Mouse (Mus musculus): ENCODE data around the gene Rtn2. TPM values are rescaled to one million over a fixed set of nuclear protein-coding genes. Genes with fewer than 3 reads are reported as not detected.
A peak's percentile ranks its signal among the peaks of the same experiment; 100 is the strongest.

Gene Rtn2
- polyA plus RNA-seq, 1 experiment from 2014 or later, result 127 TPM

GRCm38 (mm10) chr7:19343210-19343808, 60.9 kb downstream of the Rtn2 start:
- under 1% methylated on average over 11 of the region's 11 CpGs for WGBS
- ATAC-seq (replicated peaks), result no peak
- H3K4me2 ChIP-seq (replicated peaks), result no peak overlapping the region; the same call in 1 of the 2 replicates

GRCm38 (mm10) chr7:19344237-19344847, 61.9 kb downstream of the Rtn2 start, which contains the start of gene Ercc1:
Gene Ercc1 (plus strand): TSS chr7:19344778.
- 27% methylated on average over 12 of the region's 12 CpGs for WGBS
- Histone ChIP-seq H3K4me2 (replicated peaks) (peak within 1 kb of the TSS; percentile 82), H3K4me3 (peak within 1 kb of the TSS; percentile 60), H3K36me3 (peaks cover 12% of the 10 kb centered on the region), H3K27ac (replicated peaks) (peak within 1 kb of the TSS; percentile 87), H3K9ac (replicated peaks) (peak within 1 kb of the TSS; percentile 65), H3K27me3 (0 out of 2 replicates have a peak, but pooled peaks cover 8% of the 10 kb centered on the region), H3K4me1 (peaks cover 36% of the 10 kb centered on the region), H3K9me3 (no peaks in the 10 kb centered on the region)
- ATAC-seq (replicated peaks), result peak; percentile 7

More at GRCm38 (mm10) chr7:19343210-19343808, 60.9 kb downstream of the Rtn2 start:
- no peaks in the 10 kb centered on the region for H3K9me3 ChIP-seq
- H3K27me3 ChIP-seq, result 0 out of 2 replicates have a peak, but pooled peaks cover 8% of the 10 kb centered on the region
- H3K9ac ChIP-seq (replicated peaks), result no peak overlapping the region
- peaks cover 1% of the 10 kb centered on the region; the same call in 1 of the 2 replicates for H3K36me3 ChIP-seq
- peak overlapping the region; percentile 53 for H3K4me3 ChIP-seq
- peaks cover 36% of the 10 kb centered on the region for H3K4me1 ChIP-seq
- no peak overlapping the region for H3K27ac ChIP-seq (replicated peaks)

GRCm38 (mm10) chr7:19344938-19345471, 62.6 kb downstream of the Rtn2 start:
- ATAC-seq (replicated peaks), result peak; percentile 95
- peak overlapping the region; percentile 82 for H3K4me2 ChIP-seq (replicated peaks)
- under 1% methylated on average over 31 of the region's 31 CpGs for WGBS
- H3K4me3 ChIP-seq, result peak overlapping the region; percentile 60
- H3K9ac ChIP-seq (replicated peaks), result peak overlapping the region; percentile 65
- peak overlapping the region; percentile 87 for H3K27ac ChIP-seq (replicated peaks)
- no peaks in the 10 kb centered on the region for H3K9me3 ChIP-seq
- H3K27me3 ChIP-seq, result 0 out of 2 replicates have a peak, but pooled peaks cover 8% of the 10 kb centered on the region
- H3K4me1 ChIP-seq, result peaks cover 36% of the 10 kb centered on the region
- peaks cover 13% of the 10 kb centered on the region for H3K36me3 ChIP-seq

Other genes starting within 250 kb of the Rtn2 start
- gene Rsph6a, start 227.9 kb upstream of the Rtn2 start, polyA plus RNA-seq (2015; fragmentation: Nextera tagmentation; extraction: Ambion mirVana), result not detected in 2 replicates
- 32.0 and 35.1 TPM in 2 replicates for gene Dmwd, start 206.4 kb upstream of the Rtn2 start, polyA plus RNA-seq (2015; fragmentation: Nextera tagmentation; extraction: Ambion mirVana)
- 8.8 and 11.2 TPM in 2 replicates for gene Dmpk, start 198.8 kb upstream of the Rtn2 start, polyA plus RNA-seq (2015; fragmentation: Nextera tagmentation; extraction: Ambion mirVana)
- gene Six5, start 188.0 kb upstream of the Rtn2 start, polyA plus RNA-seq (2015; fragmentation: Nextera tagmentation; extraction: Ambion mirVana), result 2.3 and 2.4 TPM in 2 replicates
- gene Gm4969, start 164.3 kb upstream of the Rtn2 start, polyA plus RNA-seq (2015; fragmentation: Nextera tagmentation; extraction: Ambion mirVana), result 3.6 and 3.8 TPM in 2 replicates
- 23.4 and 25.4 TPM in 2 replicates for gene Fbxo46, start 162.8 kb upstream of the Rtn2 start, polyA plus RNA-seq (2015; fragmentation: Nextera tagmentation; extraction: Ambion mirVana)
- gene Qpctl, start 133.3 kb upstream of the Rtn2 start, polyA plus RNA-seq (2015; fragmentation: Nextera tagmentation; extraction: Ambion mirVana), result 18.7 and 19.4 TPM in 2 replicates
- gene Snrpd2, start 132.9 kb upstream of the Rtn2 start, polyA plus RNA-seq (2015; fragmentation: Nextera tagmentation; extraction: Ambion mirVana), result 135 and 143 TPM in 2 replicates
- gene Gipr, start 116.5 kb upstream of the Rtn2 start, polyA plus RNA-seq (2015; fragmentation: Nextera tagmentation; extraction: Ambion mirVana), result 18.1 and 20.0 TPM in 2 replicates
- gene Eml2, start 106.2 kb upstream of the Rtn2 start, polyA plus RNA-seq (2015; fragmentation: Nextera tagmentation; extraction: Ambion mirVana), result 8.2 and 12.5 TPM in 2 replicates
- 2.2 and 2.4 TPM in 2 replicates for gene Gpr4, start 70.1 kb upstream of the Rtn2 start, polyA plus RNA-seq (2015; fragmentation: Nextera tagmentation; extraction: Ambion mirVana)
- gene Opa3, start 54.3 kb upstream of the Rtn2 start, polyA plus RNA-seq (2015; fragmentation: Nextera tagmentation; extraction: Ambion mirVana), result 40.6 and 44.5 TPM in 2 replicates
- gene Vasp, start 10.8 kb upstream of the Rtn2 start, polyA plus RNA-seq (2015; fragmentation: Nextera tagmentation; extraction: Ambion mirVana), result 37.6 and 39.5 TPM in 2 replicates
- gene Ppm1n, start 2.6 kb upstream of the Rtn2 start, polyA plus RNA-seq (2015; fragmentation: Nextera tagmentation; extraction: Ambion mirVana), result 0.19 and 0.31 TPM in 2 replicates
- 0.11 TPM in 2 replicates for gene Fosb, start 27.4 kb downstream of the Rtn2 start, polyA plus RNA-seq (2015; fragmentation: Nextera tagmentation; extraction: Ambion mirVana)
- 94.6 and 95.4 TPM in 2 replicates for gene Ercc1, start 62.2 kb downstream of the Rtn2 start, polyA plus RNA-seq (2015; fragmentation: Nextera tagmentation; extraction: Ambion mirVana)
- 23.9 and 24.0 TPM in 2 replicates for gene Cd3eap, start 76.9 kb downstream of the Rtn2 start, polyA plus RNA-seq (2015; fragmentation: Nextera tagmentation; extraction: Ambion mirVana)
- gene Ppp1r13l, start 77.1 kb downstream of the Rtn2 start, polyA plus RNA-seq (2015; fragmentation: Nextera tagmentation; extraction: Ambion mirVana), result 2.6 and 2.7 TPM in 2 replicates
- gene Ercc2, start 99.4 kb downstream of the Rtn2 start, polyA plus RNA-seq (2015; fragmentation: Nextera tagmentation; extraction: Ambion mirVana), result 22.8 and 24.2 TPM in 2 replicates
- 2.2 and 2.3 TPM in 2 replicates for gene Klc3, start 121.5 kb downstream of the Rtn2 start, polyA plus RNA-seq (2015; fragmentation: Nextera tagmentation; extraction: Ambion mirVana)
- 0.19 and 0.31 TPM in 2 replicates for gene Ckm, start 122.2 kb downstream of the Rtn2 start, polyA plus RNA-seq (2015; fragmentation: Nextera tagmentation; extraction: Ambion mirVana)
- 18.3 and 18.8 TPM in 2 replicates for gene Mark4, start 176.2 kb downstream of the Rtn2 start, polyA plus RNA-seq (2015; fragmentation: Nextera tagmentation; extraction: Ambion mirVana)
- 0.17 and 0.29 TPM in 2 replicates for gene Exoc3l2, start 180.7 kb downstream of the Rtn2 start, polyA plus RNA-seq (2015; fragmentation: Nextera tagmentation; extraction: Ambion mirVana)
- 4.9 and 5.4 TPM in 2 replicates for gene Bloc1s3, start 225.7 kb downstream of the Rtn2 start, polyA plus RNA-seq (2015; fragmentation: Nextera tagmentation; extraction: Ambion mirVana)
- gene Trappc6a, start 225.8 kb downstream of the Rtn2 start, polyA plus RNA-seq (2015; fragmentation: Nextera tagmentation; extraction: Ambion mirVana), result 35.3 and 43.0 TPM in 2 replicates
- 0.66 and 0.75 TPM in 2 replicates for gene Nkpd1, start 235.2 kb downstream of the Rtn2 start, polyA plus RNA-seq (2015; fragmentation: Nextera tagmentation; extraction: Ambion mirVana)

Measured in forebrain, embryonic 15.5 days (tissue).